Mouse (Mus musculus) CD8-positive naive resting alpha-beta T cell, adult 2 months (primary cell): Measurements from ENCODE around the gene Slc38a9.

Experiments
- DNase-seq, 2 experiments: peaks; one replicate each; pipeline ENCODE4 v3.0.0; 2022; ENCODE audit warnings: low read depth in 2 of 2, low spot score in 2 of 2

Slc38a9 gene

GRCm38 (mm10) chr13:112660574-112661381, at the start of gene Slc38a9:
Slc38a9 (plus strand) TSS chr13:112660751.
- DNase-seq, result peak; percentile 83 to 90

GRCm38 (mm10) chr13:112621592-112621991, 39.0 kb upstream of the Slc38a9 start:
- no peak for DNase-seq

GRCm38 (mm10) chr13:112623656-112624055, 36.9 kb upstream of the Slc38a9 start:
- DNase-seq, result no peak

- no peak for DNase-seq
Observed at GRCm38 (mm10) chr13:112624622-112625021, 35.9 kb upstream of the Slc38a9 start.

GRCm38 (mm10) chr13:112625566-112625965, 35.0 kb upstream of the Slc38a9 start:
- no peak for DNase-seq

GRCm38 (mm10) chr13:112635174-112635837, 25.2 kb upstream of the Slc38a9 start:
- DNase-seq, result no peak

- no peak for DNase-seq
Observed at GRCm38 (mm10) chr13:112636498-112636897, 24.1 kb upstream of the Slc38a9 start.

- DNase-seq, result no peak
Observed at GRCm38 (mm10) chr13:112639111-112639510, 21.4 kb upstream of the Slc38a9 start.

- DNase-seq, result no peak
Observed at GRCm38 (mm10) chr13:112642897-112643296, 17.7 kb upstream of the Slc38a9 start.

- no peak for DNase-seq
Observed at GRCm38 (mm10) chr13:112644996-112645395, 15.6 kb upstream of the Slc38a9 start.

GRCm38 (mm10) chr13:112645529-112646186, 14.9 kb upstream of the Slc38a9 start:
- no peak for DNase-seq

- DNase-seq, result no peak
Observed at GRCm38 (mm10) chr13:112651183-112651582, 9.4 kb upstream of the Slc38a9 start.

GRCm38 (mm10) chr13:112652205-112652604, 8.3 kb upstream of the Slc38a9 start, which contains the start of gene Ddx4:
Ddx4 (minus strand) TSS chr13:112652475.
- DNase-seq, result no peak

GRCm38 (mm10) chr13:112659986-112660573, 471 bp upstream of the Slc38a9 start:
- DNase-seq, result no peak

- no peak for DNase-seq
Observed at GRCm38 (mm10) chr13:112661687-112662086, 1.1 kb downstream of the Slc38a9 start.

GRCm38 (mm10) chr13:112666433-112667024, 6.0 kb downstream of the Slc38a9 start:
- DNase-seq, result no peak

- DNase-seq, result no peak
Observed at GRCm38 (mm10) chr13:112667215-112667614, 6.7 kb downstream of the Slc38a9 start.

GRCm38 (mm10) chr13:112671708-112672107, 11.2 kb downstream of the Slc38a9 start:
- no peak for DNase-seq

GRCm38 (mm10) chr13:112672797-112673196, 12.2 kb downstream of the Slc38a9 start:
- DNase-seq, result no peak

GRCm38 (mm10) chr13:112673899-112674447, 13.4 kb downstream of the Slc38a9 start:
- DNase-seq, result peak; percentile 8 to 30

GRCm38 (mm10) chr13:112678154-112678553, 17.6 kb downstream of the Slc38a9 start:
- DNase-seq, result no peak
